Mouse (Mus musculus) forebrain, postnatal 0 days (tissue): Measurements from ENCODE around the gene Kctd13. TPM values are rescaled to one million over a fixed set of nuclear protein-coding genes. Genes with fewer than 3 reads are reported as not detected.

Experiments used
- ATAC-seq: fragments of 200-750 bp; cut with Nextera tagmentation; 2 replicates; pipeline ENCODE4 v1.8.0; 2017; ENCODE audit warnings: mild to moderate bottlenecking, moderate library complexity
- DNase-seq: peaks from one replicate; pipeline ENCODE4 v3.0.0-alpha.2; 2015
- H3K27ac ChIP-seq: fragments of 300-500 bp; sonication (generic); 2 replicates; pipeline ENCODE4 v1.5.1; 2014; ENCODE audit warnings: low read depth, mild to moderate bottlenecking, antibody characterized with exemption, low read length, moderate library complexity, mixed read lengths
- H3K27me3 ChIP-seq: fragments of 300-500 bp; sonication (generic); 2 replicates; pipeline ENCODE4 v1.6.1; 2014; ENCODE audit warnings: mild to moderate bottlenecking, low read length, mixed read lengths; ENCODE audit not compliant: insufficient read depth
- H3K36me3 ChIP-seq: fragments of 300-500 bp; sonication (generic); 2 replicates; pipeline ENCODE4 v1.6.1; 2014; ENCODE audit warnings: mild to moderate bottlenecking, moderate library complexity; ENCODE audit not compliant: insufficient read depth
- H3K4me1 ChIP-seq: fragments of 300-500 bp; sonication (generic); 2 replicates; pipeline ENCODE4 v1.6.1; 2014; ENCODE audit warnings: antibody characterized with exemption; ENCODE audit not compliant: insufficient read depth
- H3K4me2 ChIP-seq: fragments of 300-500 bp; sonication (generic); 2 replicates; pipeline ENCODE4 v1.6.1; 2014; ENCODE audit warnings: low read depth, mild to moderate bottlenecking, moderate library complexity
- H3K4me3 ChIP-seq: fragments of 300-500 bp; sonication (generic); 2 replicates; pipeline ENCODE4 v1.5.1; 2014; ENCODE audit warnings: low read depth, low read length, mixed read lengths
- H3K9ac ChIP-seq: fragments of 300-500 bp; sonication (generic); 2 replicates; pipeline ENCODE4 v1.6.1; 2014; ENCODE audit warnings: mild to moderate bottlenecking
- H3K9me3 ChIP-seq: fragments of 300-500 bp; sonication (generic); 2 replicates; pipeline ENCODE4 v1.6.1; 2016; ENCODE audit warnings: low read length
- CTCF ChIP-seq: sonication (generic); IDR thresholded peaks from 2 replicates; pipeline ENCODE4 v1.5.1; 2016; ENCODE audit warnings: antibody characterized with exemption, control low read depth, low read depth
- WGBS: fragments of 180-500 bp; shearing (Covaris S2); extraction: QIAGEN DNeasy Blood & Tissue Kit; methylation state at CpG from one replicate; pipeline ENCODE4 v1.1.7; 2014; 5-methylcytosine and 5-hydroxymethylcytosine counted together
- polyA plus RNA-seq: library from polyadenylated mRNA; unstranded; fragments of >200 nt; fragmentation: Nextera tagmentation; extraction: Ambion mirVana; gene quantifications from 2 replicates; pipeline ENCODE4 v1.2.1, GENCODE M21; 2015
- total RNA-seq: library from RNA; depleted of rRNA; stranded (reverse); fragments of >200 nt; gene quantifications from 2 replicates; pipeline ENCODE4 v1.2.3, GENCODE M21; 2014

Kctd13 gene
- total and polyA plus RNA-seq, 2 experiments from 2014 or later: 140 to 218 TPM

DNA sequence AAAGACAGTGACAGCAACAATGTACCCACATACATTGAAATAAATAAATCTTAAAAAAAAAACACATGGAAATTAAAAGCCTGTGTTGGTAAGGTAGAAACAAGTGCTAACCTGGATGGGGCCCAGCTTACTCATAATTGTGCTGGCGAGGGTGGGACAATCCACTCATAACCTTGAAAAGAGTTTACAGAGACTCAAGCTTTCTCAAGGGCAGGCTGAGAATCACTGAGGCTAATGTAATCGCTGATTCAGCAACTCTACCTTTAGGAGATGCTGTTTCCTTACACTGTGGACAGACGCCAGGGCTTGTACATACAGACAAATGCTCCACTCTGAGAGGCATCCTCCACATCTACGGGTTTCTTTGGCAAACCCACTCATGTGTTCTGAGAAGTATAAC, 8.7 kb upstream of the Kctd13 start:
- Histone ChIP-seq H3K9ac (no peak overlapping the region), H3K4me1 (no peaks in the 10 kb centered on the region), H3K4me2 (no peak overlapping the region), H3K9me3 (no peaks in the 10 kb centered on the region), H3K27me3 (no peaks in the 10 kb centered on the region), H3K36me3 (no peaks in the 10 kb centered on the region), H3K4me3 (no peak overlapping the region), H3K27ac (no peak overlapping the region)
- ATAC-seq (no peak), DNase-seq (no peak)
- WGBS: 72% methylated on average over 4 of the region's 4 CpGs
- no peak for TF ChIP-seq CTCF

GRCm38 (mm10) chr7:126921563-126921962, 7.1 kb upstream of the Kctd13 start:
- H3K4me3 ChIP-seq: no peak overlapping the region
- H3K4me1 ChIP-seq: no peaks in the 10 kb centered on the region
- ATAC-seq (no peak), DNase-seq (no peak)
- no peak overlapping the region for H3K27ac ChIP-seq
- 90% methylated on average over 2 of the region's 2 CpGs for WGBS
- H3K27me3 ChIP-seq: no peaks in the 10 kb centered on the region
- H3K4me2 ChIP-seq: no peak overlapping the region
- no peaks in the 10 kb centered on the region for H3K9me3 ChIP-seq
- no peaks in the 10 kb centered on the region for H3K36me3 ChIP-seq
- no peak overlapping the region for H3K9ac ChIP-seq
- TF ChIP-seq CTCF: no peak

DNA sequence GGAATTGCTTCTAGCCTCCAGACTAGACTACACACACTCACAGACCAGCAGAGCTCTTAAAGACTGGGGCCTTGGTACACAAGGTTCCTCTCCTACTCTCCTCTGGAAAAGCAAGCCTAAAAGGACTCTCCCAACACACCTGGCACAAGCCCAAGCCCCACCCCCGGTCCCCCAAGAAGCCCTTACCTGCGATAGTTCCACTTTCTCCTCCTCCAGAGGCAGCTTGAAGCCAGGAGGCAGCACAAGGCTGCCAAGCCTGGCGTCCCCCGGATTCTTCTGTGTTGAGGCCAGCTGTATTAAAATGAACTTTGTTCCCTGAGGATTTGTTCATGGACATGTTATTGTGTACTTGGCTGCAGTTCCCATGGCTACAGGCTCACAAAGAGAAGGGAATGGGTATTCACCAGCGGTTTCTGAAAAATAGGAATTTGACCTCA, 6.0 kb upstream of the Kctd13 start, which contains the start of gene Tmem219:
Gene Tmem219, minus strand, starts transcription at position 294 of the 437 bp plus-strand sequence.
- DNase-seq: peak; percentile 26
- no peak within 1 kb of the TSS for H3K4me2 ChIP-seq
- no peak for TF ChIP-seq CTCF
- H3K9ac ChIP-seq: no peak within 1 kb of the TSS
- H3K27me3 ChIP-seq: no peaks in the 10 kb centered on the region
- no peaks in the 10 kb centered on the region for H3K4me1 ChIP-seq
- peak within 1 kb of the TSS; percentile 40; the same call in 1 of the 2 replicates for H3K27ac ChIP-seq
- H3K36me3 ChIP-seq: no peaks in the 10 kb centered on the region
- H3K4me3 ChIP-seq: no peak within 1 kb of the TSS
- WGBS: 15% methylated on average over 5 of the region's 5 CpGs
- H3K9me3 ChIP-seq: no peaks in the 10 kb centered on the region
- peak; percentile 47 for ATAC-seq

DNA sequence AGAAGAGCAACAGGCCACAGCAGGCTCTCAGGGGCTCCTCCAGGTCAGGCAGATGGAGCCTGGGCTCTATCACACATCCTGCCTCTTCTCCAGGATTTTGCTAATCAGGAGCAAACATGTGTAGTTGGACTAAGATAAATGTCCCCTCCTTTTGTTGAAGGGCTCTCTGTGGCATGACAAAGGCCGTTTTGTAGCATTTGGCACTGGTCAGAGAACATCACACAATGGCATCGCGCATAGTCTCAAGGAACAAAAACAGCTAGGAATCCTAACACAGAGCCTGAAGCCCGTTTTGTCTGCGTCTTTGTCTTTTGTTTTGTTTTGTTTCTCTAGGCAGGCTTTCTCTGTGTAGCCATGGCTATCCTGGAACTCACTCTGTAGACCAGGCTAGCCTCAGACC, 4.7 kb upstream of the Kctd13 start:
- H3K4me2 ChIP-seq: no peak overlapping the region
- no peak overlapping the region for H3K27ac ChIP-seq
- no peak for ATAC-seq
- no peak for DNase-seq
- H3K27me3 ChIP-seq: no peaks in the 10 kb centered on the region
- no peak for TF ChIP-seq CTCF
- 47% methylated on average over 5 of the region's 5 CpGs for WGBS
- H3K4me1 ChIP-seq: no peaks in the 10 kb centered on the region
- H3K4me3 ChIP-seq: no peak overlapping the region
- no peaks in the 10 kb centered on the region for H3K36me3 ChIP-seq
- H3K9me3 ChIP-seq: no peaks in the 10 kb centered on the region
- H3K9ac ChIP-seq: no peak overlapping the region

GRCm38 (mm10) chr7:126926299-126926698, 2.4 kb upstream of the Kctd13 start:
- no peak for TF ChIP-seq CTCF
- no peaks in the 10 kb centered on the region for H3K27me3 ChIP-seq
- WGBS: 63% methylated on average over 3 of the region's 3 CpGs

DNA sequence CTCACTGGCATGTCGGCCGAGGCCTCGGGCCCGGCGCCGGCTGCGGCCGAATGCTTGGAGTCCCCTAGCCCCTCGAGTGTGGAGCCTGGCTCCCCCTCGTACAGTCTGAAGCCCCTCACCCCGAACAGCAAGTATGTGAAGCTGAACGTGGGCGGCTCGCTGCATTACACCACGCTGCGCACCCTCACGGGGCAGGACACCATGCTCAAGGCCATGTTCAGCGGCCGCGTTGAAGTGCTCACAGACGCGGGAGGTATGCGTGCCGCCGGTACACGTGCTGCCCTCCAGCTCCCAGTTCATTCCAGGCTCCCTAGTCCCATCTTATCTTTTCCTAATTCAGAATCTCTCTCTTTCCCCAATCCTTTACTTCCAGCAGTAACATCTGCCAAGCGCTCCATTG, 367 bp downstream of the Kctd13 start:
- H3K4me1 ChIP-seq: peaks cover 8% of the 10 kb centered on the region; the same call in 1 of the 2 replicates
- peak overlapping the region; percentile 81 for H3K4me3 ChIP-seq
- peaks cover 11% of the 10 kb centered on the region; the same call in 1 of the 2 replicates for H3K36me3 ChIP-seq
- peak overlapping the region; percentile 74 for H3K27ac ChIP-seq
- H3K4me2 ChIP-seq: peak overlapping the region; percentile 92
- peak overlapping the region; percentile 73 for H3K9ac ChIP-seq
- no peak for TF ChIP-seq CTCF
- no peaks in the 10 kb centered on the region for H3K27me3 ChIP-seq
- WGBS: under 1% methylated on average over 27 of the region's 27 CpGs
- no peaks in the 10 kb centered on the region for H3K9me3 ChIP-seq
- DNase-seq: no peak
- peak; percentile 75 for ATAC-seq

More at GRCm38 (mm10) chr7:126926299-126926698, 2.4 kb upstream of the Kctd13 start:
- Histone ChIP-seq H3K9ac (no peak overlapping the region), H3K9me3 (no peaks in the 10 kb centered on the region), H3K27ac (no peak overlapping the region), H3K36me3 (no peaks in the 10 kb centered on the region), H3K4me3 (no peak overlapping the region), H3K4me2 (no peak overlapping the region), H3K4me1 (peaks cover 8% of the 10 kb centered on the region; the same call in 1 of the 2 replicates)
- no peak for ATAC-seq
- no peak for DNase-seq

GRCm38 (mm10) chr7:126932652-126933051, 4.0 kb downstream of the Kctd13 start:
- ATAC-seq (no peak), DNase-seq (no peak)
- Histone ChIP-seq H3K4me2 (no peak overlapping the region), H3K9me3 (no peaks in the 10 kb centered on the region), H3K27me3 (no peaks in the 10 kb centered on the region), H3K9ac (no peak overlapping the region), H3K4me3 (no peak overlapping the region), H3K27ac (no peak overlapping the region), H3K36me3 (peaks cover 30% of the 10 kb centered on the region), H3K4me1 (peaks cover 8% of the 10 kb centered on the region; the same call in 1 of the 2 replicates)
- 93% methylated on average over 2 of the region's 2 CpGs for WGBS
- TF ChIP-seq CTCF: no peak
